Mouse (Mus musculus) lung, embryonic 16.5 days (tissue): ENCODE data around the gene Ipo8. TPM values are rescaled to one million over a fixed set of nuclear protein-coding genes. Genes with fewer than 3 reads are reported as not detected.

Experiments
- ATAC-seq: fragments of 200-750 bp; cut with Nextera tagmentation; 2 replicates; pipeline ENCODE4 v1.8.0; 2017; ENCODE audit warnings: low read depth, mild to moderate bottlenecking, moderate library complexity
- H3K27ac ChIP-seq: fragments of 300-500 bp; sonication (generic); 2 replicates; pipeline ENCODE4 v1.5.1; 2014; ENCODE audit warnings: mild to moderate bottlenecking, control low read depth, low read length
- H3K27me3 ChIP-seq: fragments of 300-500 bp; sonication (generic); 2 replicates; pipeline ENCODE4 v1.6.1; 2014; ENCODE audit warnings: low read depth, low read length, mixed read lengths; ENCODE audit not compliant: control insufficient read depth, insufficient read depth
- H3K36me3 ChIP-seq: fragments of 300-500 bp; sonication (generic); 2 replicates; pipeline ENCODE4 v1.6.1; 2014; ENCODE audit warnings: low read length; ENCODE audit not compliant: control insufficient read depth, insufficient read depth
- H3K4me1 ChIP-seq: fragments of 300-500 bp; sonication (generic); replicated peaks from 2 replicates; pipeline ENCODE4 v1.6.1; 2014; ENCODE audit warnings: low read length, mixed read lengths; ENCODE audit not compliant: control insufficient read depth, insufficient read depth
- H3K4me2 ChIP-seq: fragments of 300-500 bp; sonication (generic); 2 replicates; pipeline ENCODE4 v1.6.1; 2014; ENCODE audit warnings: low read depth, low read length, control low read depth
- H3K4me3 ChIP-seq: fragments of 300-500 bp; sonication (generic); 2 replicates; pipeline ENCODE4 v1.5.1; 2014; ENCODE audit warnings: mild to moderate bottlenecking, low read length, control low read depth
- H3K9ac ChIP-seq: fragments of 300-500 bp; sonication (generic); 2 replicates; pipeline ENCODE4 v1.6.1; 2014; ENCODE audit warnings: low read length, control low read depth
- H3K9me3 ChIP-seq: fragments of 300-500 bp; sonication (generic); 2 replicates; pipeline ENCODE4 v1.6.1; 2016; ENCODE audit warnings: low read length; ENCODE audit not compliant: control insufficient read depth
- WGBS: fragments of 180-500 bp; shearing (Covaris S2); extraction: QIAGEN DNeasy Blood & Tissue Kit; methylation state at CpG from one replicate; pipeline ENCODE4 v1.1.7; 2014; 5-methylcytosine and 5-hydroxymethylcytosine counted together
- polyA plus RNA-seq: library from polyadenylated mRNA; unstranded; fragments of >200 nt; fragmentation: Nextera tagmentation; extraction: Ambion mirVana; gene quantifications from 2 replicates; pipeline ENCODE4 v1.2.1, GENCODE M21; 2015

Ipo8 gene
- polyA plus RNA-seq, 1 experiment from 2014 or later: 22.4 TPM

DNA sequence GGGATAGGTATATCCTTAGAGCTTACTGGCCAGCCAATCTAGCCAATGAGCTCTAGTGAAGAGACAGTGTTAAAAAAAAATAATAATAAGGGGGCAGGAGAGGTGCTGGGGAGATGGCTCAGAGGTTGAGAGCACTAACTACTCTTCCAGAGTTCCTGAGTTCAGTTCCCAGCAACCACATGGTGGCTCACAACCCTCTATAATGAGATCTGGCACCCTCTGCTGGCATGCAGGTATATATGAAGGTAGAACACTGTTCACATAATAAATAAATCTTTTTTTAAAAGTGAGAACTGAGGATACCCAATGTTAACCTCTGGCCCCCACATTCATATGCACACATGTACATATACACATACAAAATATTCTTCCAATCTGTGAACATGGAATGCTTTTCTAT is 64.0 kb downstream of the Ipo8 start:
- Histone ChIP-seq H3K27ac (no peak overlapping the region), H3K4me3 (no peak overlapping the region), H3K9me3 (no peaks in the 10 kb centered on the region), H3K4me2 (no peak overlapping the region), H3K27me3 (no peaks in the 10 kb centered on the region), H3K4me1 (no peaks in the 10 kb centered on the region), H3K36me3 (peaks cover 4% of the 10 kb centered on the region; the same call in 1 of the 2 replicates), H3K9ac (no peak overlapping the region)
- ATAC-seq: no peak

DNA sequence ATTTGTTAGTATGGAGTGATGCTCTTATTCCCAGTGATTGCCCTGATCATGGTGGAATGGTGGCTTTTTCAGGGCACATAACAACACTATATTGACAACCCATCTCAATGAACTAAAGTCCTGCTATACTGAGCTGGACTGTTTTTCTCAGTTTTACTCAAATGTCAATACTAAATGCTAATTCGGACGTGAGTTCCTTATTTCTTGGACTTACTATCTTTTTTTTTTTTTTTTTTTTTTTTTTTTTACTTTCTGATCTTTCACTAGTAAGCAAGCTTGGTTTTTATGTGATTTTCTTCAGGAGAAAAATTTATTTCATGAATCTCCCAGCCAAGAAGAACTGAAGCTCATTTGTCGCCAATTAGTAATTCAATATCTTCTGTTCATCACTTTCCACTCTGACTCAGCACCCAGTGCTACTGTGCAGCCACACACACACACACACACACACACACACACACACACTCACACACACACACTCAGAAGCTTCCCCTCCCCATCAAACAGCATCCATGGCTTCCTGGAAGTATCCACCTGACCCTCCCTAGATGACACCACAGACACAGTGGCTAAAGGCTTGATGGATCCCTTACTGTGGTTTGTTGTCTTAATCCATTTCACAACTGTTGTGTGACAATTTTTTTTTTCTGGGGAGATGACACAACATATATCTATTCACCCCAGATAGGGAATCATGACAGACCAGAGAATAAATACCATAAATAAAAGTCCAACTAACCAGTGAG is 69.1 kb downstream of the Ipo8 start:
- Histone ChIP-seq H3K4me1 (no peaks in the 10 kb centered on the region), H3K4me3 (no peak overlapping the region), H3K27ac (no peak overlapping the region), H3K36me3 (no peaks in the 10 kb centered on the region), H3K27me3 (no peaks in the 10 kb centered on the region), H3K4me2 (no peak overlapping the region), H3K9ac (no peak overlapping the region), H3K9me3 (no peaks in the 10 kb centered on the region)
- WGBS: 89% methylated on average over 3 of the region's 3 CpGs
- no peak for ATAC-seq

DNA sequence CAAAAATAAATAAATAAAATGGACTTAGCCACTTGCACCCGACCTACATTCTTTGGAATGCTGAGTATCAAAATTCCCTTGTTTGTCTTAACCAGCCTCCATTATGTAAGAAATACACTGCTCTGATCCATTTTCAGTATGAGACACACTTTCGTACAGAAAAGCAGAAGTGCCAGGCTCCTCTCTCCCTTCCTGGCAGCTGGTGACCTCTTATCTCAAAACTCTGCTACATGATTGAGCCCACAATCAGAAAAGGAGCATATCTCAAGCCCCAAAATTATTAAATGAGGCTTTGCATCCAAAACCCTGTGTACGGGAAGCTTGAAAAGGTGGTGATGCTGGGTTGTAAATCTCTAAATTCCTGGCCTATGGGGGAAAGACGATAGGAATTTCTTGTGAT is 69.8 kb downstream of the Ipo8 start:
- Histone ChIP-seq H3K36me3 (no peaks in the 10 kb centered on the region), H3K4me1 (no peaks in the 10 kb centered on the region), H3K27me3 (no peaks in the 10 kb centered on the region), H3K4me3 (no peak overlapping the region), H3K4me2 (no peak overlapping the region), H3K9me3 (no peaks in the 10 kb centered on the region), H3K9ac (no peak overlapping the region), H3K27ac (no peak overlapping the region)
- ATAC-seq: no peak
- WGBS: 61% methylated on average over 4 of the region's 4 CpGs

DNA sequence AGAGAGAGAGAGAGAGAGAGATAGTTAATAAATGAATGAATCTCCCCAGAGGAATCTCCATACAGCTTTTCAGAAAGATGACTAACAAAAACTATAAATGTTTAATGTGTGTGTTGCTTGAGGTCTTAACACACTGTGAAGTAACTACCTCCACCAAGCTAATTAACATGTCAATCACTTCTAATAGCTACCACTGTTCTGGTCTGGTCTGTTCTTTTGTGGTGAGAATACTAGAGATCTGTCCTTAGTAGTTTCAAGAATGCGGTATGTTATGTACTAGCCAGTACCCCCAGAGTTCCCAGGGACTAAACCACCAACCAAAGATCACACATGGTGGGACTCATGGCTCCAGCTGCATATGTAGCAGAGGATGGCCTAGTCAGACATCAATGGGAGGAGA is 74.7 kb downstream of the Ipo8 start:
- WGBS: 91% methylated on average over 1 of the region's 1 CpGs
- H3K4me3 ChIP-seq: no peak overlapping the region
- ATAC-seq: no peak

DNA sequence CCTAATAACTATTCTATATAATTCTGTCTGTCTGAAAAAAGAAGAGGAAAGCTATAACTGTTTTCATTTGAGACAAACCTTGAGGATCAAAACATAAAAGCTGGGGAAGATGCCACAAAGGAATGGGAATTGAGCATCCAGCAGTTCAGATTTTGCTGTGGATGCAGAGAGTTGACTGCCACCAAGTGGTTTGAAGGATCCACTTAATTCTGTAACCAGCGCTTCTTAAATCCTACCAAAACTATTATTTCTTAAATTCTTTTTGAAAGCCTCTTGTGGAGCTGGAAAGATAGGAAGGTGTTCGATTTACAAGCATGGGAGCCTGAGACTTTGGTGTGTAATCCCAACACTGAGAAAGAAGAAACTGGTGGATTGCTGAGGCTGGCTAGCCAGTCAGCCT is 79.9 kb downstream of the Ipo8 start:
- Histone ChIP-seq H3K27me3 (no peaks in the 10 kb centered on the region), H3K9ac (no peak overlapping the region), H3K4me3 (no peak overlapping the region), H3K4me1 (no peaks in the 10 kb centered on the region), H3K27ac (no peak overlapping the region), H3K9me3 (no peaks in the 10 kb centered on the region), H3K36me3 (no peaks in the 10 kb centered on the region), H3K4me2 (no peak overlapping the region)
- ATAC-seq: no peak
- 66% methylated on average over 2 of the region's 2 CpGs for WGBS

More for the DNA sequence above, 74.7 kb downstream of the Ipo8 start:
- Histone ChIP-seq H3K4me1 (no peaks in the 10 kb centered on the region), H3K27ac (no peak overlapping the region), H3K9ac (no peak overlapping the region), H3K36me3 (no peaks in the 10 kb centered on the region), H3K27me3 (no peaks in the 10 kb centered on the region), H3K4me2 (no peak overlapping the region), H3K9me3 (no peaks in the 10 kb centered on the region)

DNA sequence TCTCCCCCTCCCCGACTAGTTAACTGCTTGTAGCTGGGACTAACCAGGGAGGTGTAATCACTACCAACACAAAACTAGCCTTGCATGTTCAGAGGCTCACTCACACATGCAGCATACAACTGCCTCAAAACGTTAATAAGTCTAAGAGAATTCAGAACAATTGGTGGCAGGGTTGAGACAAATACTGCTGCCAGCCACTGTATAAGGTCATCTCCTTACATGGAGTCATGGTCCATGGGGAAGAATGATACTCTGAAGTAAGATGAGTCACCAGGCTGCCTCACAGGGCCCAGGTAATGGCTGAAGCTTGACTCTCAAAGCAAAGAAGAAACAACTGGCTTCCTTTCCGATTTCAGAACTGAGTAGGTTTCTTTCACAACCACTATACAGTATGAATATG is 81.1 kb downstream of the Ipo8 start:
- ATAC-seq: no peak
- Histone ChIP-seq H3K4me3 (no peak overlapping the region), H3K4me2 (no peak overlapping the region), H3K27ac (no peak overlapping the region), H3K36me3 (no peaks in the 10 kb centered on the region), H3K27me3 (no peaks in the 10 kb centered on the region), H3K4me1 (no peaks in the 10 kb centered on the region), H3K9ac (no peak overlapping the region), H3K9me3 (no peaks in the 10 kb centered on the region)
- WGBS: 84% methylated on average over 3 of the region's 3 CpGs

DNA sequence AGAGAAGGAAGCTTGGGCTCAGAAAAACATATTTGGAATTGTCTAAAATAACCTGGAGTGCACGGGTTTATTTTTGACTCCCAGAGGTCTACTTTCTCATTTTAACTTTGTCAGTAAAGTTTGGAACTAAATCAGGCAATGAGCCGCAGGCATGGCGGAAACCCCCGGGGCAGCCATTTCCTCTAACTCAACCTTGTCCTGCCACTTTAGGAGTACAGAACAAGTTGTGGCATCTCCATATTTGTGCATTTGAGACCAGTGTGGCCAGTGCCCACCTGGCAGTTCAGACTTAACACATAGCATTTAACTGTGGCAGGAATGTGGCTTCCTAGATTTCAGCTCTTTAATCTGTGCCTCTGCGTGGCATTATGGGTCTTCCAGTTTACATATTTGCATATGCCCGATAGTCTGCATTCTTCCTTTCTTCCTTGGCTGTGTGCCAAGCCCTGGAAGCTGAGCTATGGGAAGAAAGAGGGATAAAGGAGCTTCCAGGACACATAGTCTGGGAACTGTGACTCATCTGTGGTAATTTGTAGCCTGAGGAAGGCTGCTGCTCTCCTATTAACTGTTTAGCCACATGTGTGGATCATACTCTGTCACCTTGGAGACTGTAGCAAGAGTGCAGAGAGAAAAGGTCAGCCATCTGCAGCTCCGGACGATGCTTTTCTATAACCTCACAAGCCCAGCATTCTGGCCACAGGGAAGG is 90.6 kb downstream of the Ipo8 start:
- Histone ChIP-seq H3K4me2 (no peak overlapping the region), H3K4me1 (no peaks in the 10 kb centered on the region), H3K27ac (no peak overlapping the region), H3K4me3 (no peak overlapping the region), H3K36me3 (no peaks in the 10 kb centered on the region), H3K27me3 (no peaks in the 10 kb centered on the region), H3K9ac (no peak overlapping the region), H3K9me3 (no peaks in the 10 kb centered on the region)
- 48% methylated on average over 8 of the region's 8 CpGs for WGBS
- no peak for ATAC-seq

DNA sequence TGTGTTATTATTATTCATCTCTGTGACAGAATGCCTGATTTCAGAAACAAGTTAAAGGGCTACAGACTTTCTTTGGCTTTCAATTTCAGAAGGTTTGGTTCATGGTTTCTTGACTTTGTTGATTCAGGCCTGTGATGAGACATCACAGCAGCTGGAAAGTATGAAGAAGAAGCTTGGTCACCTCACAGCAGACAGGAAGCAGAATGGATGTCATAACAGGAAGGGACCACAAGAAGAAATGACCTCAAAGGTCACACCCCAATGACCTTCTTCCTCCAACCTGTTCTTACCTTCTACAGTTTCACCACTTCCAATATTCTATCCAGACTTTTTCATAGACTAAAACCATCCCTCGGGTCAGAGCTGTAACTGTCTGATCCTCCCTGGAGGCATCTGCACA is 94.9 kb downstream of the Ipo8 start:
- no peaks in the 10 kb centered on the region for H3K36me3 ChIP-seq
- H3K9ac ChIP-seq: no peak overlapping the region
- H3K4me1 ChIP-seq: no peaks in the 10 kb centered on the region
- ATAC-seq: no peak
- no peak overlapping the region for H3K27ac ChIP-seq
- H3K4me2 ChIP-seq: no peak overlapping the region
- no peaks in the 10 kb centered on the region for H3K9me3 ChIP-seq
- H3K4me3 ChIP-seq: no peak overlapping the region
- no peaks in the 10 kb centered on the region for H3K27me3 ChIP-seq
- 73% methylated on average over 1 of the region's 1 CpGs for WGBS

DNA sequence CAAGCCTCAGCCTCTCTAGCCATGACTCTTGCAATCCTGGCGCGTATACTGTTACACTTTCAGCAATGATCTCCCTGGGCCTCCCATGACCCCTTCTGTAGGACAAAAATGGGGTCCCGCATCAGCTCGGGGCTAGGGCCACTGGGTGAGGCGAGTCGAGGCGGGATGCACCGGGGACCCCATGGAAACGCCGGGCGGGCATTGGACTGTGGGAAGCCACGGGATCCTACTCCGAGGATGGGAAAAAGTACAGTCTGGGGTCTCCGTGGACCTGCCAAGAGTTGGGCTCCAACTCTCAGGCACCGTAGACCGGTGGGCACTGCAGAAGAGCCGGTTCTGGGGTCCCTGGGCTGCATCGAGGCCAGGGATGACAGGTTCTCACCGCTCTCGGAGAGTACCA is 97.3 kb downstream of the Ipo8 start:
- Histone ChIP-seq H3K4me2 (no peak overlapping the region), H3K9me3 (no peaks in the 10 kb centered on the region), H3K27me3 (no peaks in the 10 kb centered on the region), H3K4me3 (no peak overlapping the region), H3K36me3 (no peaks in the 10 kb centered on the region), H3K27ac (no peak overlapping the region), H3K4me1 (no peaks in the 10 kb centered on the region), H3K9ac (no peak overlapping the region)
- WGBS: 90% methylated on average over 20 of the region's 20 CpGs
- ATAC-seq: no peak
